Mouse (Mus musculus) megakaryocyte, adult 5-6 weeks (primary cell): ENCODE measurements at regions not wholly inside any gene's neighbourhood (a gene's known extent, or its start where the extent isn't known, plus 50 kb on each side); places are given as distances from the start of the nearest gene placed in this dataset.
A peak's percentile ranks its signal among the peaks of the same experiment; 100 is the strongest.
"Not testable (repeated sequence)": the region's sequence is repeated elsewhere in the genome, so short reads cannot be mapped to it uniquely, and the experiment has no call there.

ENCODE experiments used
- ATAC-seq: 2 replicates; pipeline ENCODE4 v1.8.0; 2016; ENCODE audit warnings: mild to moderate bottlenecking, inconsistent platforms; ENCODE audit not compliant: poor library complexity, severe bottlenecking

DNA sequence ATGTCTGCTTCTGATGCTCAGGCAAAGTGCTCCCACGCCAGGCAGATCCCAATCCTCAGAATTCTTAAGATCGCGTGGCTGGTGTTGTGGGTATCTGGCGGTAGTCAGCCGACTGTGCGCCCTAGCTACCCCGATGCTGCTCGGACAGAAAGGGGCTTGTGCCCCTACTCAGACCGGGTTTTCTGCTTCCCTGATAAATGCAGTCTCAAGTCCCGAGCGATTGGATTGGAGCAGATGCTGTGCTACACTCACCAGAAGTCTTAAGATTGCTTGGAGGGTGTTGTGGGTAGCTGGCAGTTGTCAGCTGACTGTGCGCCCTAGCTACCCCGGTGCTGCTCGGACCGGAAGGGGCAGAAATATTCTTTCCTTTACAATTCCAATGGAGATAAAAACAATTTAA is 99.3 kb downstream of the Gm7489 start:
- ATAC-seq, result not testable (repeated sequence)

DNA sequence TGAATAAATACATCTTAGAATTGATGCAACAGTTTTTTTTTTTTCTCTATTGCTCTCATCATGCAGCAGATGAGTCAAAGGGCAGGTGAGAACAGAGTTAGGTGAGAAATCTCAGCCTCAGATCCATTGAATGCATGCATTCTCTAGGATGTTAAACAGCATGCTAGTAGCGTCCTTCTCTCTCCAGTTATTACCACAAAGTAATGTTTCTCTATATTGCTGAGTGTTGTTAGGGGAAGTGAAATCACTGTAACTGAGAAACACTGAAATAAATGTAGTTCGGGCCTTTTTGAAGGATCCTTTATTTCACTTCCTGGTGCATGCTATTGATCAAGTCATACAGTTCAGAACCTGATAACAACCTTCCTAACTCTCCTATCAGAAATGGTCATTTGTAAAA is 105.2 kb downstream of the Gm7489 start:
- no peak for ATAC-seq

DNA sequence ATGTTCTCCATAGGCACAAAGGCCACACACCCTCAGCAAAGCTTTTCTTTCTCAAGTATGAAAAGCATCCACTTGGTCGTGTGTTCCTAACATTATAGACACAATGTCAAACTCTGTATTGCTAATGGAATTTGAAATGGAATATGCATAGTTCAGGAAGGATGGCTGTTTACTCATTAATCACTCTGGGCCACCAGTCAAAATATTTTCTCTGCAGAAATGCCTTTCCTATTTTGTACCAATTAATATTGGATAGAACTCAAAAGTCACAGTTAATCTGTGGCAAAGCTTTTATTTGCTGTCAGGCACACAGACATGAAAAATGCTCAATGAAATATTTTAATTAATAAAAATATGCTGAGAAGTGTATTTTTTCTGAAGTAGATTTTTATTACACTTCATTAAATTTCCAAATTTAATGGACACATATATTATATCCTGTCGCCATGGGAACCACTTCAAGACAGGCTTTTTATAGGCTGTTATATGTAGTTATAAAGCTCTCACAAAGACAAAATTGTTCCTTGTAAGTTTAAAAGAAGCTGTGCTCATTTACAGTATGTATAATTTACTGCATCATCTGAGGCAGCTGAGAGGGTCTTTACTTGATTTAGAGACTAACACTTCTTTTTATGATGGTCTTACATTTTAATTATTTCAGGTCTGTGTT is 110.6 kb downstream of the Gm7489 start:
- ATAC-seq, result no peak

- ATAC-seq, result no peak
Measured at GRCm38 (mm10) chr15:53998600-53999290, 114.0 kb downstream of the Gm7489 start.

GRCm38 (mm10) chr15:54033756-54034155 is 149.1 kb downstream of the Gm7489 start:
- ATAC-seq, result no peak

- ATAC-seq, result no peak
Measured at GRCm38 (mm10) chr15:54050711-54051110, 166.0 kb downstream of the Gm7489 start.

GRCm38 (mm10) chr15:54070005-54070634 is 185.4 kb downstream of the Gm7489 start:
- ATAC-seq, result peak; percentile 70

GRCm38 (mm10) chr15:54071732-54072131 is 187.0 kb downstream of the Gm7489 start:
- ATAC-seq, result no peak

DNA sequence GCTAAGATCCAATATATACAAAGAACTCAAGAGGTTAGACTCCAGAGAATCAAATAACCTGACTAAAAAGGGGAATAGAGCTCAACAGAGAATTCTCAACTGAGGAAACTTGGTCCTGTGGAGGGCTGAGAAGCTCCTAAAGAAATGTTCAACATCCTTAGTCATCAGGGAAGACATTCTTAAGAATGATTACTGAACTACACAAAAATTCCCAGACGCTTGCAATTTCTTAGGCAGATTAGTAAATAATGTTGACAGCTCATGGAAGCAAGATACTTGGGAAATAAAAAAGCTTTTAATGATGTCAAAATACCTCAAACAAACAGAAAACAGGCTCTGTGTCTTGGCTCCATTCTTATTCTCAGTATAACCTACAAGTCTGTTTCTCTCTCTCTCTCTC is 206.6 kb downstream of the Gm7489 start:
- no peak for ATAC-seq

DNA sequence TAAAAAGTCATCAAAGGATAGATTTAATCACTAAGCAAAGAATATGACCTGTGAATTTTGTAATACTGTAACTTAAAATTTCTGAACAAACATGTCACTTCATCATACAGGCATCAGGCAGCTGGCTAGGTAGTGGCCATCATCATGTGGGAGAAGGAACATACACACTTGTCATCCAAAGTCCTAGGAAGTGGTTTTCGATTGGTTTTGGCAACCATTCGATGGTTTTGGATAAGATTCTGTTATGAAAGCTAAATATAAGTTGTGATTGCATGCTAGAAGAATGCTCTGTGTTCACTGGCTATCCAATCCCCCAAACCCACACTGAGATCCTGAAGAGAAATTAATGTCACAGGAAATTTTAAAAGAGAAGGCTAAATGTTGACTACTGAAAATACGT is 207.7 kb downstream of the Gm7489 start:
- no peak for ATAC-seq

DNA sequence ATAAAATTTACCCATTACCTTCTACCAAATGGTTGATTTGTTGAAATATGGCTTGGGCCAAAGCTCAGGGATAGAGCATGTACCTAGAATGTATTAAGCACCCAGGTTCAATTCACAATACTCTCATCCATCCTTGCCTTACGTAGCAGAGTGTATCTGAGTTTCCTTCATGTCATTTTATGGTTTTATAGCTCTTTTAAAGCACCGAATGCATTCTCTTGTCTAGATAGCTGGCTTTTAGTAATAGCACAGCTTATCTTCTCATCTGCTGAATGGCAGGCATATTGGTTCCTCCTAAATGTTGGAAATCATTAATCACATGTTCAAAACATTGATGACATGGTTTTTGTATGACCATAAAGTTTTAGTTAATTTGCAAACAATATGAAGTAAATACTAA is 212.8 kb downstream of the Gm7489 start:
- no peak for ATAC-seq

- no peak for ATAC-seq
Measured at GRCm38 (mm10) chr15:54112406-54112805, 227.7 kb downstream of the Gm7489 start.

DNA sequence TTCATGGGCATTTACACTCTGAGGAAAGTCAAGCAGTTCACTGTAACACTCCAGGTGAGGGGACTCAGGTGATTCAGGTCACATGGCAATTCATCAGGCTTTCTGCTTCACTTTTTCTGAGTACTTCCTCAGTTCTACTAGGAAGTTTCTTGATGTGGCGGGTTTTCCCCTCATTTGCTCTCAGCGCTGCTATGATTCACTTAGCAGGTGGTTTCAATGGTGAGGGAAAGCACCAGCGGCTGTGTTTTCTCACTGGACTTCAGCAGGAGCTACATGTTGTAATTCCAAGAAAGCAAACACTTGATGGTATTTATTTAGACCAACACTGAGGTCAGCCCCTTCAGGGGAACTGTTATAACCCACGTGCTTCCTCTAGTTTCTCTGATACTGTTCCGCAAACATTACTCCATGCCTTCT is 229.4 kb downstream of the Gm7489 start:
- no peak for ATAC-seq

- ATAC-seq, result no peak
Measured at GRCm38 (mm10) chr15:54117967-54118538, 233.3 kb downstream of the Gm7489 start.

DNA sequence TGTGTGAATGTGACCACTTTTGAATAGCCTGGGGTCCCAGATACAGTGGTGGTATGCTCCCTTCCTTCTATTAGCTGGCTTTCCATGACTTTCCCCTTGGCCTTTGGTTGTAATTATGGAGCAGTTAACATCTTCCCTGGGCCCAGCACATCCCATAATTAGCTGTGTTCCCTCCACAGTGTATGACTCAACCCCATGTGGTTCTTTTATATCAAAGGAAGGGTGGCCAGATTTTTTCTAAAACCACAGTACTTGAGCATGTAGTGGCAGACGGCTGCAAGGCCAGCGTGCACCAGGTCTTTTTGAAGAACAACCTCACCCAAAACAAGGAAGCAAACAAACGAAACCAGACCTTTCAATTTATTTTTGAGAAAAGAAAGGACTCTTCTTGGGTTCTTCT is 235.8 kb downstream of the Gm7489 start:
- ATAC-seq, result no peak

- no peak for ATAC-seq
Measured at GRCm38 (mm10) chr15:54164350-54164749, 279.6 kb downstream of the Gm7489 start.

DNA sequence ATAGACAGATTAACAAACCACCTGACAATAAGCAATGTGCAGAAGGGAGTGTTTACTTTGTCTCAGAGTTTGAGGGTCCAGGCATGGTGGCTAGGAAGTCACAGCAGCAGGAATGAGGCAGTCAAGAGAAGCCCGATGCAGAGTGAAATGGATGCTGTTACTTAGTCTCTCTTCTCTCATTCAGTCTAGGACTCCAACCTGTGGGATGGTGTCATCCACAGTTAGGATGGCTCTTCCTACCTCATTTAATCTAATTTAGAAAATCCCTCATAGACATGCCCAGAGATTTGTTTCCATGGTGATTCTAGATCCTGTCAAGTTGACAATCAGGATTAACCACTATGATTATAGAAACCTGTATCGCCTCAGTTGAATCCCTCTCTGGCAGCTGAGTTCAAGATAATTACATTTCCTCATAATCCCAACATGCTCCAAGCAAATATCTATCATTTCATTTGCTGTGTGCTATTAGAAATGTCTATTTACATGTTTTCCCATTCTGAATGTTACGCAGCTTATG is 283.2 kb downstream of the Gm7489 start:
- ATAC-seq, result no peak

- ATAC-seq, result no peak
Measured at GRCm38 (mm10) chr15:54177221-54177620, 292.5 kb downstream of the Gm7489 start.

DNA sequence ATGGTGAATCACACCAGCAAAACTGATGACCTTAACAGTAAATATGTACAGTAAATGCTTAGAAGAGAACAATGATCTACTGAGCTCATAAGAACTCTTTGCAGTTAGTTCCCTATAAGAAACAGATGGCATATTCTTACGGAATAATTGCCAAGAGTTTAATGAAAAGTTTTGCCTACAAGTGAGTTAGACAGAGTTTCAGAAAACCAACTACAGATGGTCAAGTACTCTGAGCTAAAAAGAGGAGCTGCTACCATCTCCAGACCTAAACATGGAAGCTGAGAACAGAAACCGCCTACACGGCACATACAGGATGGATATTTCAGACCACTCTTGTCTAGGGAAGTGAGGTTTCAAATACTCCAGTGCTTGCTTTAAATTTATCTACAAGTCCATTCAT is 293.1 kb downstream of the Gm7489 start:
- ATAC-seq, result no peak
